Mouse (Mus musculus): ENCODE results near the gene Gm17949.

DNA sequence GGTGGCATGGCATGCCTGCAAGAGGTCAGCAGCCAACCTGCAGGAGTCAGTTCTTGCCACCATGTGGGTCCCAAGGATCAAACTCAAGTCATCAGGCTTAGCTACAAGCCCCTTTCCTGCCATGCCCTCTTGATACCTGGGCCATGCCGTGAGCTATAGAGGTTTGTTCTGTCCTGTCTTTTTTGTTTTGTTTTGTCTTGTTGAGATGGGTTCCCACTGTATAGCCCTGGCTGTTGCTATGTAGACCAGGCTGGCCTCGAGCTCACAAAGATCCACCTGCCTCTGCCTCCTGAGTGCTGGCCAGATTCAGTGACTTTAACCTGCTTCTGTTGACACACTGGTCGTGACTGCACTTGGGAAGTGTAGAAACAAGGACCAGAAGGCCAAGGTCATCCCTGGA is 35.9 kb upstream of the Gm17949 start:
- TF ChIP-seq CTCF (IDR thresholded peaks at IDR 0.05) (no peak), EP300 (IDR thresholded peaks at IDR 0.05) (no peak)

Data from lung, postnatal 0 days (tissue).